Mouse (Mus musculus) kidney, postnatal 0 days (tissue): ENCODE results near the gene Eif4e1b. TPM values are rescaled to one million over a fixed set of nuclear protein-coding genes. Genes with fewer than 3 reads are reported as not detected.

ENCODE experiments used
- ATAC-seq: fragments of 200-750 bp; cut with Nextera tagmentation; replicated peaks from 2 replicates; pipeline ENCODE4 v1.8.0; 2017; ENCODE audit warnings: low read depth, moderate number of reproducible peaks, moderate TSS enrichment, moderate library complexity; ENCODE audit not compliant: low FRiP score
- DNase-seq: peaks from one replicate; pipeline ENCODE4 v3.0.0-alpha.2; 2016; ENCODE audit warnings: low spot score
- H3K27ac ChIP-seq: fragments of 300-500 bp; sonication (generic); 2 replicates; pipeline ENCODE4 v1.5.1; 2014; ENCODE audit warnings: mild to moderate bottlenecking
- H3K27me3 ChIP-seq: fragments of 300-500 bp; sonication (generic); 2 replicates; pipeline ENCODE4 v1.6.1; 2014; ENCODE audit warnings: low read length, mixed read lengths; ENCODE audit not compliant: insufficient read depth
- H3K36me3 ChIP-seq: fragments of 300-500 bp; sonication (generic); 2 replicates; pipeline ENCODE4 v1.6.1; 2014; ENCODE audit warnings: low read length, mixed read lengths; ENCODE audit not compliant: insufficient read depth
- H3K4me1 ChIP-seq: fragments of 300-500 bp; sonication (generic); replicated peaks from 2 replicates; pipeline ENCODE4 v1.6.1; 2014; ENCODE audit warnings: antibody characterized with exemption, low read length, mixed read lengths; ENCODE audit not compliant: insufficient read depth
- H3K4me2 ChIP-seq: fragments of 300-500 bp; sonication (generic); 2 replicates; pipeline ENCODE4 v1.6.1; 2014; ENCODE audit warnings: mild to moderate bottlenecking, low read length, moderate library complexity, mixed read lengths
- H3K4me3 ChIP-seq: fragments of 300-500 bp; sonication (generic); replicated peaks from 2 replicates; pipeline ENCODE4 v1.5.1; 2014; ENCODE audit warnings: low read depth, low read length
- H3K9ac ChIP-seq: fragments of 300-500 bp; sonication (generic); 2 replicates; pipeline ENCODE4 v1.6.1; 2014; ENCODE audit warnings: low read depth, low read length
- H3K9me3 ChIP-seq: fragments of 300-500 bp; sonication (generic); replicated peaks from 2 replicates; pipeline ENCODE4 v1.6.1; 2016; ENCODE audit warnings: low read length, inconsistent platforms, mixed read lengths
- CTCF ChIP-seq: IDR thresholded peaks from 2 replicates; pipeline ENCODE4 v1.5.1; 2016; ENCODE audit warnings: antibody characterized with exemption, low read depth, mild to moderate bottlenecking, moderate library complexity
- WGBS: fragments of 180-500 bp; shearing (Covaris S2); extraction: QIAGEN DNeasy Blood & Tissue Kit; methylation state at CpG from one replicate; pipeline ENCODE4 v1.1.7; 2014; 5-methylcytosine and 5-hydroxymethylcytosine counted together
- polyA plus RNA-seq: library from polyadenylated mRNA; unstranded; fragments of >200 nt; fragmentation: Nextera tagmentation; extraction: Ambion mirVana; gene quantifications from 2 replicates; pipeline ENCODE4 v1.2.1, GENCODE M21; 2015

The Eif4e1b gene
- polyA plus RNA-seq, 1 experiment from 2014 or later: not detected

- 73% methylated on average over 2 of the region's 2 CpGs for WGBS
- H3K4me3 ChIP-seq: no peak overlapping the region
These were observed 38.1 kb downstream of the Eif4e1b start for GRCm38 (mm10) chr13:54821931-54822330.

GRCm38 (mm10) chr13:54824111-54824931, 40.5 kb downstream of the Eif4e1b start:
- no peaks in the 10 kb centered on the region for H3K36me3 ChIP-seq
- DNase-seq (peak; percentile 7), ATAC-seq (no peak)
- peak overlapping the region; percentile 37 for H3K4me2 ChIP-seq
- no peak overlapping the region for H3K9ac ChIP-seq
- no peak for TF ChIP-seq CTCF
- H3K27ac ChIP-seq: no peak overlapping the region
- no peak overlapping the region for H3K4me3 ChIP-seq
- H3K27me3 ChIP-seq: no peaks in the 10 kb centered on the region
- no peaks in the 10 kb centered on the region for H3K4me1 ChIP-seq
- H3K9me3 ChIP-seq: no peaks in the 10 kb centered on the region
- WGBS: 16% methylated on average over 25 of the region's 25 CpGs

More at GRCm38 (mm10) chr13:54821931-54822330, 38.1 kb downstream of the Eif4e1b start:
- Histone ChIP-seq H3K27ac (no peak overlapping the region), H3K9me3 (no peaks in the 10 kb centered on the region), H3K27me3 (no peaks in the 10 kb centered on the region), H3K4me1 (no peaks in the 10 kb centered on the region), H3K4me2 (no peak overlapping the region), H3K9ac (no peak overlapping the region), H3K36me3 (no peaks in the 10 kb centered on the region)
- no peak for TF ChIP-seq CTCF
- DNase-seq (no peak), ATAC-seq (no peak)

GRCm38 (mm10) chr13:54827992-54828391, 44.2 kb downstream of the Eif4e1b start:
- Histone ChIP-seq H3K4me3 (no peak overlapping the region), H3K4me2 (no peak overlapping the region), H3K36me3 (no peaks in the 10 kb centered on the region), H3K27me3 (no peaks in the 10 kb centered on the region), H3K9ac (no peak overlapping the region), H3K27ac (no peak overlapping the region), H3K9me3 (no peaks in the 10 kb centered on the region), H3K4me1 (no peaks in the 10 kb centered on the region)
- DNase-seq (no peak), ATAC-seq (no peak)
- TF ChIP-seq CTCF: no peak
- WGBS: 58% methylated on average over 7 of the region's 7 CpGs

- ATAC-seq (no peak), DNase-seq (no peak)
- Histone ChIP-seq H3K9ac (no peak overlapping the region), H3K4me2 (no peak overlapping the region), H3K27me3 (no peaks in the 10 kb centered on the region), H3K4me3 (no peak overlapping the region), H3K27ac (no peak overlapping the region), H3K36me3 (no peaks in the 10 kb centered on the region), H3K9me3 (no peaks in the 10 kb centered on the region), H3K4me1 (no peaks in the 10 kb centered on the region)
- no peak for TF ChIP-seq CTCF
- 52% methylated on average over 6 of the region's 6 CpGs for WGBS
These were observed 44.7 kb downstream of the Eif4e1b start for GRCm38 (mm10) chr13:54828508-54828907.

- WGBS: 5% methylated on average over 13 of the region's 13 CpGs
- H3K27me3 ChIP-seq: no peaks in the 10 kb centered on the region
- no peaks in the 10 kb centered on the region for H3K36me3 ChIP-seq
- 0 out of 2 replicates have a peak overlapping the region, but pooled peaks have one; percentile 4 for H3K4me2 ChIP-seq
- no peak for TF ChIP-seq CTCF
- H3K27ac ChIP-seq: no peak overlapping the region
- ATAC-seq (no peak), DNase-seq (peak; percentile 21)
- no peaks in the 10 kb centered on the region for H3K4me1 ChIP-seq
- no peak overlapping the region for H3K9ac ChIP-seq
- H3K9me3 ChIP-seq: no peaks in the 10 kb centered on the region
- no peak overlapping the region for H3K4me3 ChIP-seq
These were observed 45.7 kb downstream of the Eif4e1b start for GRCm38 (mm10) chr13:54829450-54829849.

- no peak for ATAC-seq
- TF ChIP-seq CTCF: no peak
- WGBS: 83% methylated on average over 14 of the region's 14 CpGs
These were observed 52.7 kb downstream of the Eif4e1b start for GRCm38 (mm10) chr13:54836351-54837030.

More at GRCm38 (mm10) chr13:54836351-54837030, 52.7 kb downstream of the Eif4e1b start:
- DNase-seq: no peak
- Histone ChIP-seq H3K4me3 (no peak overlapping the region), H3K4me1 (no peaks in the 10 kb centered on the region; the same call in 1 of the 2 replicates), H3K27ac (no peak overlapping the region), H3K9ac (no peak overlapping the region), H3K4me2 (no peak overlapping the region), H3K36me3 (no peaks in the 10 kb centered on the region), H3K9me3 (no peaks in the 10 kb centered on the region), H3K27me3 (no peaks in the 10 kb centered on the region)
